Mouse (Mus musculus): Measurements from ENCODE around the gene Polr3b. TPM values are rescaled to one million over a fixed set of nuclear protein-coding genes. Genes with fewer than 3 reads are reported as not detected.

Polr3b gene
- polyA plus RNA-seq, 1 experiment: 3.2 TPM

GRCm38 (mm10) chr10:84712532-84712931 lies 90.4 kb downstream of the Polr3b start:
- no peaks in the 10 kb centered on the region for H3K9me3 ChIP-seq
- H3K4me1 ChIP-seq: 0 out of 2 replicates have a peak, but pooled peaks cover 3% of the 10 kb centered on the region
- peaks cover 71% of the 10 kb centered on the region for H3K36me3 ChIP-seq (replicated peaks; ENCODE audit: low read length)
- H3K27me3 ChIP-seq (replicated peaks): no peaks in the 10 kb centered on the region
- H3K4me3 ChIP-seq (replicated peaks): no peak overlapping the region
- no peak for TF ChIP-seq FLI1 (IDR thresholded peaks at IDR 0.05; ENCODE audit: low read length)
- no peak for TF ChIP-seq GATA1 (IDR thresholded peaks at IDR 0.05; ENCODE audit: borderline replicate concordance, low read length)

DNA sequence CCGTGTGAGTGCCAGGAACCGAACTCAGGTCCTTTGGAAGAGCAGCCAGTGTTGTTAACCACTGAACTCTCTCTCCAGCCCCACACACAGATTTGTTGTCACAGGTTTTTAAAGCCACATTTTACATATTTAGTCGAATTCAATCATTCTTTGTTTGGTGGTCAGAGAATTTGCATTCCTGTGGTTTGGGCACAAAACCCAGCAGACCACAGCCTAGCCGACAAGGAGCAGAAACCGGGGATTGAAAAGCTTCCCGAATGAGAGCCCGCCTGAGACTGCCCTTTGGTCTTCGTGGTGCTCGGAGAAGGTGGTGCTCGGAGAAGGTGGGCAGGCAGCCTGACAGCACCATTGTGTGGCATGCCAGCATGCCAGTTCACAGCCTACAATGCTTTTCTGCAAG lies 91.0 kb downstream of the Polr3b start:
- Histone ChIP-seq H3K36me3 (replicated peaks; ENCODE audit: low read length) (peaks cover 75% of the 10 kb centered on the region), H3K9me3 (no peaks in the 10 kb centered on the region), H3K4me1 (0 out of 2 replicates have a peak, but pooled peaks cover 3% of the 10 kb centered on the region), H3K27me3 (replicated peaks) (no peaks in the 10 kb centered on the region), H3K4me3 (replicated peaks) (no peak overlapping the region)
- no peak for TF ChIP-seq FLI1 (IDR thresholded peaks at IDR 0.05; ENCODE audit: low read length)
- no peak for TF ChIP-seq GATA1 (IDR thresholded peaks at IDR 0.05; ENCODE audit: borderline replicate concordance, low read length)

GRCm38 (mm10) chr10:84715639-84716038 lies 93.5 kb downstream of the Polr3b start:
- TF ChIP-seq FLI1 (IDR thresholded peaks at IDR 0.05; ENCODE audit: low read length): no peak
- no peak for TF ChIP-seq GATA1 (IDR thresholded peaks at IDR 0.05; ENCODE audit: borderline replicate concordance, low read length)
- H3K4me1 ChIP-seq: peaks cover 11% of the 10 kb centered on the region
- H3K9me3 ChIP-seq: no peaks in the 10 kb centered on the region
- no peaks in the 10 kb centered on the region for H3K27me3 ChIP-seq (replicated peaks)
- H3K4me3 ChIP-seq (replicated peaks): no peak overlapping the region
- peaks cover 75% of the 10 kb centered on the region for H3K36me3 ChIP-seq (replicated peaks; ENCODE audit: low read length)

GRCm38 (mm10) chr10:84716581-84716980 lies 94.5 kb downstream of the Polr3b start:
- Histone ChIP-seq H3K36me3 (replicated peaks; ENCODE audit: low read length) (peaks cover 78% of the 10 kb centered on the region), H3K27me3 (replicated peaks) (no peaks in the 10 kb centered on the region), H3K9me3 (no peaks in the 10 kb centered on the region), H3K4me1 (peaks cover 11% of the 10 kb centered on the region), H3K4me3 (replicated peaks) (no peak overlapping the region)
- TF ChIP-seq GATA1 (IDR thresholded peaks at IDR 0.05; ENCODE audit: borderline replicate concordance, low read length): no peak
- TF ChIP-seq FLI1 (IDR thresholded peaks at IDR 0.05; ENCODE audit: low read length): no peak

DNA sequence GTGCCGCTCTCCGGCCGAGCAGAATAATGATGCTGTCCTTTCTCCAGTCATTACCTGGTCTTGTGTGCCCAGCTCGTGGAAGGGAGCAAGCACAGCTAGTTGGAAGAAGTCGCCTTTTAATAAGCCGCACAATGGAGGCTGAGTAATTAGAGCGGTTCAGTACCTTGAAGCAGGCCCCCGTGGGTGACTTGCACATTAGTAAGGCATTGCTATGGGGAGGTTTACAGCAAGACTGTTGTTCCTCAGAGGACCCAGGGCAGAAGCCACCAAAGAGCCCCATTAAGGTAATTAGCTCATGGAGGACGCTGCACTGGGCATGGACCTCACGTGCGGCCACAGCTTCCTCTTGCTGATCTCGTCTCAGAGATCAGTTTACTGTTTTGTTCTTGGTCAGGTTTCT lies 100.6 kb downstream of the Polr3b start:
- Histone ChIP-seq H3K4me3 (replicated peaks) (no peak overlapping the region), H3K9me3 (no peaks in the 10 kb centered on the region), H3K36me3 (replicated peaks; ENCODE audit: low read length) (peaks cover 83% of the 10 kb centered on the region), H3K4me1 (peaks cover 27% of the 10 kb centered on the region), H3K27me3 (replicated peaks) (no peaks in the 10 kb centered on the region)
- no peak for TF ChIP-seq FLI1 (IDR thresholded peaks at IDR 0.05; ENCODE audit: low read length)

GRCm38 (mm10) chr10:84727005-84727404 lies 104.9 kb downstream of the Polr3b start:
- TF ChIP-seq GATA1 (IDR thresholded peaks at IDR 0.05; ENCODE audit: borderline replicate concordance, low read length): no peak
- peaks cover 50% of the 10 kb centered on the region for H3K36me3 ChIP-seq (replicated peaks; ENCODE audit: low read length)
- no peak overlapping the region for H3K4me3 ChIP-seq (replicated peaks)
- peaks cover 6% of the 10 kb centered on the region for H3K27me3 ChIP-seq (replicated peaks)
- no peaks in the 10 kb centered on the region; the same call in 1 of the 2 replicates for H3K9me3 ChIP-seq
- H3K4me1 ChIP-seq: peaks cover 17% of the 10 kb centered on the region

- H3K9me3 ChIP-seq: no peaks in the 10 kb centered on the region; the same call in 1 of the 2 replicates
- H3K4me3 ChIP-seq (replicated peaks): no peak overlapping the region
- H3K4me1 ChIP-seq: peaks cover 11% of the 10 kb centered on the region
- H3K27me3 ChIP-seq (replicated peaks): peaks cover 13% of the 10 kb centered on the region
- TF ChIP-seq GATA1 (IDR thresholded peaks at IDR 0.05; ENCODE audit: borderline replicate concordance, low read length): no peak
- TF ChIP-seq FLI1 (IDR thresholded peaks at IDR 0.05; ENCODE audit: low read length): no peak
- peaks cover 43% of the 10 kb centered on the region for H3K36me3 ChIP-seq (replicated peaks; ENCODE audit: low read length)
Measured at GRCm38 (mm10) chr10:84727760-84728159, 105.7 kb downstream of the Polr3b start.

DNA sequence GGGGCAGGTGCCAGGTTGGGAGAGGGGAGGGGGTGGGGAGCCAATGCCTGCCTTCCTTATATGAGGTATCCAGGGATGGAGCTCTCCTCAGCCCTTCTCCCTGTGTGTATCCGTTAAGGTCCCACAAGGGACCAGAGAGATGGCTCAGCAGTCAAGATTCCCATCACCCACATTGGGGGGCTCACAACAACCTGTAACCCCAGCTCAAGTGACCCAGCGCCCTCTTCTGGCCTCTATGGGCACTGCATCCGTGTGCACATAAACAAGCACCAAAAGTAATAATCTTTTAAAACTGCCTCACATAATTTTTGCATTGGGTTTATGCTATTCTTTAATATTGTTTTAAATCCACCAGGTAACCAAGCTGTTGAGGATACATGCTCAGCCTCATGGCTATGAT lies 108.0 kb downstream of the Polr3b start:
- peaks cover 27% of the 10 kb centered on the region for H3K36me3 ChIP-seq (replicated peaks; ENCODE audit: low read length)
- no peaks in the 10 kb centered on the region; the same call in 1 of the 2 replicates for H3K9me3 ChIP-seq
- no peak for TF ChIP-seq FLI1 (IDR thresholded peaks at IDR 0.05; ENCODE audit: low read length)
- no peak for TF ChIP-seq GATA1 (IDR thresholded peaks at IDR 0.05; ENCODE audit: borderline replicate concordance, low read length)
- H3K27me3 ChIP-seq (replicated peaks): peaks cover 34% of the 10 kb centered on the region
- peaks cover 11% of the 10 kb centered on the region for H3K4me1 ChIP-seq
- no peak overlapping the region for H3K4me3 ChIP-seq (replicated peaks)

DNA sequence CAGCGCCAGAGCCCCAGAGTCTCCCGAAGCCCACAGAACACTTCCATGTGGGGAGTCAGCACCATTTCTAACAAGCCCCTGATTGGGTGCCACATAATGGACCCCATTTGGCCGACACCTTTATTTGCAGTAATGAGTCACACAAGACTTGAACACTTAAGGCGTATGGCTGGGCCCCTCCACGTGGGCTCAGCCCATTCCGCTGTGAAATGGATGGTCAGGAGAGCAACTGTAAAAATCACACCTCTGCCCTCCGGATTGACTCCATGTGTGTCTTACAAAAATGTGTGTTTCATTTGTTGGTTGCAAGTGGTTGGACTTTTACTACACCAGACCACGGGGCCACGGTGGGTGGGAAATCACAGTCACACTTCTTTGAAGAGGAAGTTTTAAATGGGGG lies 108.9 kb downstream of the Polr3b start:
- H3K4me1 ChIP-seq: peaks cover 8% of the 10 kb centered on the region
- no peaks in the 10 kb centered on the region; the same call in 1 of the 2 replicates for H3K9me3 ChIP-seq
- peaks cover 40% of the 10 kb centered on the region for H3K27me3 ChIP-seq (replicated peaks)
- peaks cover 18% of the 10 kb centered on the region for H3K36me3 ChIP-seq (replicated peaks; ENCODE audit: low read length)
- TF ChIP-seq FLI1 (IDR thresholded peaks at IDR 0.05; ENCODE audit: low read length): no peak
- TF ChIP-seq GATA1 (IDR thresholded peaks at IDR 0.05; ENCODE audit: borderline replicate concordance, low read length): no peak
- H3K4me3 ChIP-seq (replicated peaks): no peak overlapping the region

GRCm38 (mm10) chr10:84733511-84733910 lies 111.4 kb downstream of the Polr3b start:
- H3K4me1 ChIP-seq: no peaks in the 10 kb centered on the region
- H3K27me3 ChIP-seq (replicated peaks): peaks cover 49% of the 10 kb centered on the region
- H3K9me3 ChIP-seq: peaks cover 3% of the 10 kb centered on the region; the same call in 1 of the 2 replicates
- no peaks in the 10 kb centered on the region for H3K36me3 ChIP-seq (replicated peaks; ENCODE audit: low read length)
- TF ChIP-seq FLI1 (IDR thresholded peaks at IDR 0.05; ENCODE audit: low read length) (no peak), GATA1 (IDR thresholded peaks at IDR 0.05; ENCODE audit: borderline replicate concordance, low read length) (no peak)
- no peak overlapping the region for H3K4me3 ChIP-seq (replicated peaks)

Measured in megakaryocyte, embryonic 14.5 days (primary cell).